Mouse (Mus musculus): ENCODE data around the gene Gm18596.
"Not testable (repeated sequence)": the region's sequence is repeated elsewhere in the genome, so short reads cannot be mapped to it uniquely, and the experiment has no call there.

DNA sequence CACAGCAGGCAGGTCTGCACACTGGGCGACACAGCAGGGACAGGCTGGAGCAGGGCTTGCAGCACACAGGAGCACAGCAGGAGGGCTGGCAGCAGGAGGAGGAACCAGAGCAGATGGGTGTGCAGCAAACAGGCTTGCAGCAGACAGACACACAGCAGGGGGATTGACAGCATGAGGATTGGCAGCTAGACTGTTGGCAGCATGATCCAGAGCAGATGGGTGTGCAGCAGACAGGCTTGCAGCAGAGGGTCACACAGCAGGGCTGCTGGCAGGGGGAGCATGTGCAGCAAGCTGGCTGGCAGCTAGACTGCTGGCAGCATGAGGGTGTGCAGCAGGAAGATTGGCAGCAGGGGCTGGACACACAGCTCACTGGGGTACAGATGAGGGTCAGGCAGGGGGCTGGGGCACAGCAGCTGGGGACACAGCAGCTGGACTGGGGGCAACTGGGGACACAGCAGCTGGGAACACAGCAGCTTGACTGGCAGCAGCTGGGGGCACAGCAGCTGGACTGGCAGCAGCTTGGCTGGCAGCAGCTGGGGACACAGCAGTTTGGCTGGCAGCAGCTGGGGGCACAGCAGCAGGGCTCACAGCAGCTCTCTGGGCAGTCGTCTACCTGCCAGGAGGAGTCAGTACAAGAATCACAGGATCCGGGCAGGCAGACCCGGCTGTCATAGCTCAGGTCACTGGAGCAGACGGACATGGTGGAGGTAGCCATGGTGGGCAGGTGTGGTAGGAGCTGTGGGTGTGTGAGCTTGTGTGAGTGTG is at the start of gene Gm18596:
- not testable (repeated sequence) for TF ChIP-seq CTCF, EP300 (IDR thresholded peaks at IDR 0.05; ENCODE audit: low read depth)

All from liver, embryonic 14.5 days (tissue).